Mouse (Mus musculus) c-Kit-negative CD71-positive TER-119-positive erythroid progenitor cells, embryonic 14.5 days (primary cell): ENCODE results near the gene Usp54.
"Not testable (repeated sequence)": the region's sequence is repeated elsewhere in the genome, so short reads cannot be mapped to it uniquely, and the experiment has no call there.

Experiments used
- DNase-seq: peaks from one replicate; pipeline ENCODE4 v3.0.0-alpha.2; 2013; ENCODE audit warnings: low read depth, low spot score

The Usp54 gene

GRCm38 (mm10) chr14:20610146-20610545 lies 30.7 kb downstream of the Usp54 start:
- no peak for DNase-seq

GRCm38 (mm10) chr14:20609519-20609918 lies 31.3 kb downstream of the Usp54 start:
- DNase-seq, result no peak

- no peak for DNase-seq
These were observed 33.3 kb downstream of the Usp54 start for GRCm38 (mm10) chr14:20607396-20608126.

- DNase-seq, result no peak
These were observed 39.6 kb downstream of the Usp54 start for GRCm38 (mm10) chr14:20601287-20601686.

- no peak for DNase-seq
These were observed 40.7 kb downstream of the Usp54 start for GRCm38 (mm10) chr14:20600203-20600602.

GRCm38 (mm10) chr14:20599542-20599941 lies 41.3 kb downstream of the Usp54 start:
- DNase-seq, result peak; percentile 51

- no peak for DNase-seq
These were observed 45.1 kb downstream of the Usp54 start for GRCm38 (mm10) chr14:20595781-20596180.

GRCm38 (mm10) chr14:20587458-20587857 lies 53.4 kb downstream of the Usp54 start:
- DNase-seq, result no peak

- no peak for DNase-seq
These were observed 61.9 kb downstream of the Usp54 start for GRCm38 (mm10) chr14:20578822-20579407.

GRCm38 (mm10) chr14:20576179-20576578 lies 64.7 kb downstream of the Usp54 start:
- DNase-seq, result peak; percentile 38

GRCm38 (mm10) chr14:20573196-20573595 lies 67.7 kb downstream of the Usp54 start:
- not testable (repeated sequence) for DNase-seq

GRCm38 (mm10) chr14:20565256-20566021 lies 75.4 kb downstream of the Usp54 start:
- no peak for DNase-seq

- no peak for DNase-seq
These were observed 76.2 kb downstream of the Usp54 start for GRCm38 (mm10) chr14:20564692-20565091.

GRCm38 (mm10) chr14:20561897-20562296 lies 79.0 kb downstream of the Usp54 start:
- DNase-seq, result no peak

- DNase-seq, result no peak
These were observed 90.7 kb downstream of the Usp54 start for GRCm38 (mm10) chr14:20550136-20550535.

GRCm38 (mm10) chr14:20546415-20546814 lies 94.4 kb downstream of the Usp54 start, which contains the start of gene Ppp3cb:
Ppp3cb (minus strand) TSS chr14:20546573.
- DNase-seq, result peak; percentile 72

GRCm38 (mm10) chr14:20545529-20546331 lies 95.1 kb downstream of the Usp54 start:
- DNase-seq, result peak; percentile 83

- peak; percentile 61 for DNase-seq
These were observed 96.1 kb downstream of the Usp54 start for GRCm38 (mm10) chr14:20544467-20545411.

GRCm38 (mm10) chr14:20529643-20530042 lies 111.2 kb downstream of the Usp54 start:
- no peak for DNase-seq

GRCm38 (mm10) chr14:20520179-20520578 lies 120.7 kb downstream of the Usp54 start:
- no peak for DNase-seq
